Mouse (Mus musculus): Measurements from ENCODE around the gene Spz1.
"Not testable (repeated sequence)": the region's sequence is repeated elsewhere in the genome, so short reads cannot be mapped to it uniquely, and the experiment has no call there.

Spz1 gene

GRCm38 (mm10) chr13:92576072-92576471 lies at the start of gene Spz1:
Gene Spz1 (minus strand): TSS chr13:92576172.
- DNase-seq (ENCODE audit: low spot score), result no peak

- no peak for DNase-seq (ENCODE audit: low spot score)
Measured at GRCm38 (mm10) chr13:92616459-92616858, 40.5 kb upstream of the Spz1 start.

- no peak for DNase-seq (ENCODE audit: low spot score)
Measured at GRCm38 (mm10) chr13:92615201-92615600, 39.2 kb upstream of the Spz1 start.

GRCm38 (mm10) chr13:92613094-92613493 lies 37.1 kb upstream of the Spz1 start:
- DNase-seq (ENCODE audit: low spot score), result no peak

- no peak for DNase-seq (ENCODE audit: low spot score)
Measured at GRCm38 (mm10) chr13:92611917-92612316, 35.9 kb upstream of the Spz1 start.

GRCm38 (mm10) chr13:92611254-92611784 lies 35.3 kb upstream of the Spz1 start:
- no peak for DNase-seq (ENCODE audit: low spot score)

- peak; percentile 99 for DNase-seq (ENCODE audit: low spot score)
Measured at GRCm38 (mm10) chr13:92610311-92611221, 34.6 kb upstream of the Spz1 start, which contains the start of gene Serinc5. Gene Serinc5 (plus strand): TSS chr13:92611091.

GRCm38 (mm10) chr13:92609486-92610310 lies 33.7 kb upstream of the Spz1 start:
- DNase-seq (ENCODE audit: low spot score), result peak; percentile 45

- DNase-seq (ENCODE audit: low spot score), result not testable (repeated sequence)
Measured at GRCm38 (mm10) chr13:92605306-92605705, 29.3 kb upstream of the Spz1 start.

- peak; percentile 36 for DNase-seq (ENCODE audit: low spot score)
Measured at GRCm38 (mm10) chr13:92595424-92595823, 19.5 kb upstream of the Spz1 start.

GRCm38 (mm10) chr13:92594907-92595306 lies 18.9 kb upstream of the Spz1 start:
- no peak for DNase-seq (ENCODE audit: low spot score)

- no peak for DNase-seq (ENCODE audit: low spot score)
Measured at GRCm38 (mm10) chr13:92594481-92594880, 18.5 kb upstream of the Spz1 start.

GRCm38 (mm10) chr13:92593731-92594396 lies 17.9 kb upstream of the Spz1 start:
- no peak for DNase-seq (ENCODE audit: low spot score)

- peak; percentile 30 for DNase-seq (ENCODE audit: low spot score)
Measured at GRCm38 (mm10) chr13:92592786-92593635, 17.0 kb upstream of the Spz1 start.

- no peak for DNase-seq (ENCODE audit: low spot score)
Measured at GRCm38 (mm10) chr13:92592268-92592785, 16.4 kb upstream of the Spz1 start.

- no peak for DNase-seq (ENCODE audit: low spot score)
Measured at GRCm38 (mm10) chr13:92591225-92591624, 15.3 kb upstream of the Spz1 start.

- DNase-seq (ENCODE audit: low spot score), result no peak
Measured at GRCm38 (mm10) chr13:92589255-92589654, 13.3 kb upstream of the Spz1 start.

- no peak for DNase-seq (ENCODE audit: low spot score)
Measured at GRCm38 (mm10) chr13:92588704-92589103, 12.7 kb upstream of the Spz1 start.

- no peak for DNase-seq (ENCODE audit: low spot score)
Measured at GRCm38 (mm10) chr13:92584094-92584717, 8.2 kb upstream of the Spz1 start.

Data from ovary, postnatal 36 days (tissue).